Mouse (Mus musculus) c-Kit-positive CD71-negative TER-119-negative erythroid progenitor cells, embryonic 14.5 days (primary cell): Measurements from ENCODE around the gene Stox2.

Source experiments
- DNase-seq: peaks from one replicate; pipeline ENCODE4 v3.0.0-alpha.2; 2013; ENCODE audit warnings: low read depth

The Stox2 gene

GRCm38 (mm10) chr8:47182292-47182691 is 263.9 kb downstream of the Stox2 start:
- DNase-seq = no peak

- no peak for DNase-seq
These were observed 265.0 kb downstream of the Stox2 start for GRCm38 (mm10) chr8:47181032-47181698.

DNA sequence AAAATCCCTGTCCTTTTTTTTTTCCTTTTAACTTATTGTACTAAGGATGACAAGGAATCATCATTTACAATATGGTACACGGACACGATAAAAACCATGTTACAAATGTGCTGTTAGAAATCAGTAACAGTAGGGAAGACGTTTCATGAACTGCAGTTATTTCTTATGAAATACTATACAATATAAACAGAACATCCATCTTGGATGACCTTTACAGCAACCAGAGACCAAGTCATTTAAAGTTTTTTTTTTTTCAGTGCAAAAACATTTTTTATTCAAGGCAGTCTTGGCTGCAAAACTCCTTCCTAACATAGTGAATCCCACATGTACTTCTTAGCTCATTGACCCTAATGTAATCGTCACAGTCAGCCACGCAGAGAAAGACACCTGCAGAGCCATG is 266.0 kb downstream of the Stox2 start:
- no peak for DNase-seq

DNA sequence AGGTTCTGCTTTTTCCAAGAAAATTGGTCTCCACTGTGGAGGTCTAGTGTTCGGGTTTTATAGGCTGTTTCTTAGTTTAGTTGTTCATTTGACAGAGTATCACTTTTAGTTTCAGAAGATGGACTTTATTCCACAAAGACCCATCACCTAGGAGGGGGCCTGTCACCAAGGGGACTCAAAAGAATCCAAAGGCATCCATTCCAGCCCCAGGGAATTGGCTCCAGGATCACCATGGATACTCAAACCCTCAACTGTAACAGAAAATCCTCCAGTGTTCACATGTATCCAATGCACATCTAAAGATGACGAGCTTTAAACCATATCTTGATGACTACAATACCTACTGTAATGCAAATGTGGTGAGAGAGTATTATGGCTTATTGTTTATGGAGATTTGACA is 267.4 kb downstream of the Stox2 start:
- no peak for DNase-seq

GRCm38 (mm10) chr8:47173823-47174222 is 272.3 kb downstream of the Stox2 start:
- DNase-seq = no peak

DNA sequence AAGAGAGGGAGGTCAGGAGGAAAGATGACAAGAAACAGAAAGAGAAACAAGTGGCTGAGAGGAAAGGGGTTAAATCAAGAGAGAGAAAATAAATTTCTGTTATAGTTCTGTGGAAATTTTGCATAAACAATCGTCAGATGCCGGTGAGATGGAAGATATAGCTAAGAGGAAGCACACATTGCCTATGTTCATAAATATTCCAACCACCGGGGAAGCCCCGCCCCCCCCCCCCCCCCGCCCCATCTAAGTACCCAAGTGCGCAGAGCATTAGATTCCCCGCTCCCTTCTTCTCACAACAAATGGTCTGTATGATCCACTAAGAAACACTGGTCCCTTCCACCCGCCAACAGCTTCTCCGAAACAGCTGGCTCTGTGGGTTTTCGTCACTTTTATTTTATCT is 273.3 kb downstream of the Stox2 start:
- DNase-seq = no peak

DNA sequence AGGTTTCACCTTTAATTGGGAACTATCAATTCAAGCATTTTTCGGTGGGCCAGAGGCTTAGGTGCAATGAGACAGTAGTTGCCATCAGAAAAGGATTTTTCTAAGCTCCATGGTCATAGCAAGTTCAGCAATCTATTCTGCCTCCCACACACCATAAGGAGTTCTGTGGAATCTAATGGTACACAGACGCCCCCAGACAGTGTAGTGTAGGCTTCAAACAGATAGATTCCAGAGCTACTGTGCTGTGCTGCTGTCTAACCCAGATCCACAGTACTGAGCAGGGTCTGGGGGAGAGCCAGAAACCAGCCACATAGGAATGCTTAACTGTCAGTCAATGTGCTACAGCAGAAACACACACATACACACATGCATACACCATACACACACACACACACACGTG is 285.5 kb downstream of the Stox2 start:
- no peak for DNase-seq

- DNase-seq = no peak
These were observed 291.6 kb downstream of the Stox2 start for GRCm38 (mm10) chr8:47154521-47154920.

- DNase-seq = no peak
These were observed 300.9 kb downstream of the Stox2 start for GRCm38 (mm10) chr8:47145258-47145657.

GRCm38 (mm10) chr8:47136047-47136446 is 310.1 kb downstream of the Stox2 start:
- DNase-seq = no peak

GRCm38 (mm10) chr8:47135586-47135985 is 310.6 kb downstream of the Stox2 start:
- DNase-seq = no peak

DNA sequence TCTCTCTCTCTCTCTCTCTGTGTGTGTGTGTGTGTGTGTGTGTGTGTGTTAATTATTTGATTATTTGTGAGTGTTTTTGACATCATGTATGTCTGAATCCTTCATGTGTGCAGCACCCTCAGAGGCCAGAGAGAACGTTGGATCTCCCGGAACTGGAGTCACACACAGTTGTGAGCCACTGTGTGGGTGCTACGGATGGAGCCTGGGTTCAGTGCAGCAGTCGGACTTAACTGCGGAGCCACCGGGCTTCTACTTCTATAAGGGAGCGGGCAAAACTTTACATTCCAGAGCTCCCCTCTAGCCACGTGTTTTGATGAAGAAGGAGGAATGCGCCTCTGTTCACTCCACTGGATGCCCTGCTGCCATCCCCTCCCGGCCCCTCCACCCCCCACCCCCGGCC is 311.4 kb downstream of the Stox2 start:
- no peak for DNase-seq

- DNase-seq = no peak
These were observed 312.8 kb downstream of the Stox2 start for GRCm38 (mm10) chr8:47133381-47133780.
